Mouse (Mus musculus) forebrain, embryonic 15.5 days (tissue): ENCODE results near the gene Tgfbr3l. TPM values are rescaled to one million over a fixed set of nuclear protein-coding genes. Genes with fewer than 3 reads are reported as not detected.

Experiments used
- ATAC-seq: fragments of 200-750 bp; cut with Nextera tagmentation; replicated peaks from 2 replicates; pipeline ENCODE4 v1.8.0; 2017; ENCODE audit warnings: mild to moderate bottlenecking, moderate TSS enrichment, moderate library complexity
- H3K27ac ChIP-seq: fragments of 300-500 bp; sonication (generic); replicated peaks from 2 replicates; pipeline ENCODE4 v1.5.1; 2015; ENCODE audit warnings: mild to moderate bottlenecking, inconsistent platforms
- H3K27me3 ChIP-seq: fragments of 300-500 bp; sonication (generic); 2 replicates; pipeline ENCODE4 v1.6.1; 2015; ENCODE audit warnings: inconsistent platforms
- H3K36me3 ChIP-seq: fragments of 300-500 bp; sonication (generic); 2 replicates; pipeline ENCODE4 v1.6.1; 2015; ENCODE audit warnings: mild to moderate bottlenecking, inconsistent platforms
- H3K4me1 ChIP-seq: fragments of 300-500 bp; sonication (generic); 2 replicates; pipeline ENCODE4 v1.6.1; 2015; ENCODE audit warnings: inconsistent platforms
- H3K4me2 ChIP-seq: fragments of 300-500 bp; sonication (generic); replicated peaks from 2 replicates; pipeline ENCODE4 v1.6.1; 2015; ENCODE audit warnings: mild to moderate bottlenecking, inconsistent platforms
- H3K4me3 ChIP-seq: fragments of 300-500 bp; sonication (generic); 2 replicates; pipeline ENCODE4 v1.5.1; 2015; ENCODE audit warnings: mild to moderate bottlenecking, inconsistent platforms
- H3K9ac ChIP-seq: fragments of 300-500 bp; sonication (generic); replicated peaks from 2 replicates; pipeline ENCODE4 v1.6.1; 2015; ENCODE audit warnings: mild to moderate bottlenecking, inconsistent platforms
- H3K9me3 ChIP-seq: fragments of 300-500 bp; sonication (generic); 2 replicates; pipeline ENCODE4 v1.6.1; 2016; ENCODE audit warnings: inconsistent platforms
- WGBS: fragments of 180-500 bp; shearing (Covaris S2); methylation state at CpG from one replicate; pipeline ENCODE4 v1.1.7; 2015; ENCODE audit warnings: mixed read lengths; 5-methylcytosine and 5-hydroxymethylcytosine counted together
- polyA plus RNA-seq: library from polyadenylated mRNA; unstranded; fragments of >200 nt; fragmentation: Nextera tagmentation; extraction: Ambion mirVana; gene quantifications from 2 replicates; pipeline ENCODE4 v1.2.1, GENCODE M21; 2015

The Tgfbr3l gene
- 3.1 and 3.4 TPM in 2 replicates for polyA plus RNA-seq

DNA sequence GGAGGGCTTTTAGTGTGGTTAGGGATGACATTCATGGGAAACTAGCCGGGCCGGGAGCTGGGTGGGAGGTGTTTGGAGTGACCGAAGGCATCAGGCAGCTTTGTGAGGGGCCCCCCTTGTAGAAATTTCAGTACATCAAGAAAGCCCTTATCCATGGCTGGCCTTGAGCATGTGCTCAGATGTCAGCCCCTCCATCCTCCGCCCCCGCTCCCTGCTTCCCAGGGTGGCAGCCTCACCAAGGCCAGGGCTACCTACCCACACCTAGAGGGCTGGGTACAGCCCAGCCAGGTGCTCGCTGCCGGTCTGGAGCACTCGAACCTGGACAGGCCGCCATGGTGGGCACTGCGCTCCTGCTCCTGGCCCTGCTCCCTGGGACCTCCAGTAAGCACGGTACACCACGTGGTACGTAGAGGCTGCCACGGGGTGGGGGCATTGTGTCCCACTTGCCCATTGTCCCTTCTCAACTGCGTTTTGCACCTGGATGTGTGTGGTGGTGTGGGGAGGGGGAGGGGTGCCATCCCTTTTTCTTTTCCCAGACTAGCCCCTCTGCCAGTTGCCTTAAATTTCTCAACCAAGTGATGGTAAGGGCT, at the start of gene Tgfbr3l:
Gene Tgfbr3l (plus strand): TSS at position 264 of the 590 bp plus-strand sequence.
- Histone ChIP-seq H3K9ac (no peak within 1 kb of the TSS), H3K4me1 (peaks cover 13% of the 10 kb centered on the region), H3K4me3 (no peak within 1 kb of the TSS), H3K27ac (no peak within 1 kb of the TSS), H3K27me3 (no peaks in the 10 kb centered on the region), H3K9me3 (no peaks in the 10 kb centered on the region), H3K4me2 (no peak within 1 kb of the TSS), H3K36me3 (peaks cover 51% of the 10 kb centered on the region)
- ATAC-seq = no peak
- WGBS = 77% methylated on average over 15 of the region's 15 CpGs

DNA sequence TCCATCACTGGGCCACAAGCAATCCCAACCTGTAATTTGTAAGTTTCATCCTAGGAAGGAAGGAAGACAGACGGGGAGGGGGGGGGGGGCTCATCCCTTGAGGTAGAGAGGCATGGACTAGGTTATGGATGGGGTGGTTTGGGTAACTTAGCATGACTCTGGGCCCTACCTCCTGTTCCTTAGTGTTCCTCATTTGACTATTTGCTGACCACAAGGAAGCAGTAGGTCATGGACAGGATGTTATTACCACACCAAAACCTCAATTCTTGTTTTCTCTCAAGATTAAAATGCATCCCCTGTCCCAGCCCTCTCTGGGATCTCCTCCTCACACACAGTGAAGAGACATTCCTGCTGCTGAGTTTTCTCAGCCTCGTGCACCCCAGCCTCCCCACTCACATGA, 46.7 kb upstream of the Tgfbr3l start:
- ATAC-seq = no peak
- H3K9me3 ChIP-seq = no peaks in the 10 kb centered on the region
- H3K4me2 ChIP-seq = no peak overlapping the region
- no peak overlapping the region for H3K27ac ChIP-seq
- 79% methylated on average over 2 of the region's 2 CpGs for WGBS
- no peak overlapping the region for H3K4me3 ChIP-seq
- peaks cover 7% of the 10 kb centered on the region for H3K4me1 ChIP-seq
- no peak overlapping the region for H3K9ac ChIP-seq
- peaks cover 70% of the 10 kb centered on the region for H3K36me3 ChIP-seq
- H3K27me3 ChIP-seq = peaks cover 16% of the 10 kb centered on the region

DNA sequence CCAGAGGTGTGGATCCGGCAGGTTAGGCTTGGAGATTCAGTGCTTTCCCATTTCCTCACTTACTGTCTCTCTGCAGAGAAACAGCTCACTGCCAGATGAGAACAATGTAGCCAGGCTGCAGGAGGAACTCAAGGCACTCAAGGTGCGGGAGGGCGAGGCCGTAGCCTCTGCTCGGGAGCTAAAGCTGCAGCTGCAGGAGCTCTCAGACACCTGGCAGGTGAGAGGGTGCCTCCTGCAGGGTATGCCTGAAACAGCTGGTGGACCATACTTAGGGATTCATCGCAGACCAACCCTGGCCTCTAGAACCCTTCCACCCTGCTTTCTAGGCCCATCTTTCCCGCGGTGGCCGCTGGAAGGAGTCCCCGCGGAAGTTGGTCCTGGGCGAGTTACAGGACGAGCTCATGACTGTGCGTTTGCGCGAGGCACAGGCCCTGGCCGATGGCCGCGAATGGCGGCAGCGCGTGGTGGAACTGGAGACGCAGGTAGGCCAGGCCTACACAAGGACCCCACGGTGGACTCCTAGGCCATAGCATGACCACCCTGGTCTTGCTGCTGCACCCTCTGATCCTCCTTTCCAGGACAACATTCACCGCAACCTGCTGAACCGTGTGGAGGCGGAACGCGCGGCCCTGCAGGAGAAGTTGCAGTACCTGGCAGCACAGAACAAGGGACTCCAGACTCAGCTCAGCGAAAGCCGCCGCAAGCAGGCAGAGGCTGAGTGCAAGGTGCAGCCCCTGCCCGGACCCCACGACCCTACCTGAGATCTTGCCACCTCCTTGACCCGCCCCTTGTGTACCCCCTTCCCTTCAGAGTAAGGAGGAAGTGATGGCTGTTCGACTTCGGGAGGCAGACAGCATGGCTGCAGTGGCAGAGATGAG, 42.5 kb upstream of the Tgfbr3l start:
- ATAC-seq = 0 out of 2 replicates have a peak, but pooled peaks have one; percentile 5
- Histone ChIP-seq H3K4me1 (peaks cover 16% of the 10 kb centered on the region), H3K9ac (no peak overlapping the region), H3K27ac (no peak overlapping the region), H3K4me2 (no peak overlapping the region), H3K27me3 (peaks cover 16% of the 10 kb centered on the region), H3K36me3 (peaks cover 66% of the 10 kb centered on the region), H3K9me3 (no peaks in the 10 kb centered on the region), H3K4me3 (no peak overlapping the region)
- WGBS = 25% methylated on average over 38 of the region's 38 CpGs

- Histone ChIP-seq H3K4me1 (peaks cover 16% of the 10 kb centered on the region), H3K27me3 (peaks cover 16% of the 10 kb centered on the region), H3K9ac (no peak overlapping the region), H3K27ac (no peak overlapping the region), H3K9me3 (no peaks in the 10 kb centered on the region), H3K36me3 (peaks cover 64% of the 10 kb centered on the region), H3K4me2 (no peak overlapping the region), H3K4me3 (no peak overlapping the region)
- ATAC-seq = peak; percentile 20; the same call in 1 of the 2 replicates
- 14% methylated on average over 44 of the region's 44 CpGs for WGBS
These were observed 41.6 kb upstream of the Tgfbr3l start for GRCm38 (mm10) chr8:4206182-4207015.

GRCm38 (mm10) chr8:4207016-4207350, 41.0 kb upstream of the Tgfbr3l start:
- Histone ChIP-seq H3K4me2 (no peak overlapping the region), H3K27ac (no peak overlapping the region), H3K4me1 (peaks cover 16% of the 10 kb centered on the region), H3K4me3 (no peak overlapping the region), H3K9me3 (no peaks in the 10 kb centered on the region), H3K27me3 (peaks cover 16% of the 10 kb centered on the region), H3K36me3 (peaks cover 58% of the 10 kb centered on the region), H3K9ac (no peak overlapping the region)
- 74% methylated on average over 2 of the region's 2 CpGs for WGBS
- ATAC-seq = no peak

GRCm38 (mm10) chr8:4211097-4211496, 36.9 kb upstream of the Tgfbr3l start:
- no peak overlapping the region for H3K4me2 ChIP-seq
- no peaks in the 10 kb centered on the region for H3K27me3 ChIP-seq
- no peak overlapping the region for H3K4me3 ChIP-seq
- no peaks in the 10 kb centered on the region for H3K9me3 ChIP-seq
- H3K4me1 ChIP-seq = peaks cover 46% of the 10 kb centered on the region
- H3K36me3 ChIP-seq = peaks cover 26% of the 10 kb centered on the region
- 63% methylated on average over 6 of the region's 6 CpGs for WGBS
- ATAC-seq = no peak
- no peak overlapping the region for H3K27ac ChIP-seq
- no peak overlapping the region for H3K9ac ChIP-seq

- peak; percentile 0; the same call in 1 of the 2 replicates for ATAC-seq
- Histone ChIP-seq H3K27me3 (no peaks in the 10 kb centered on the region), H3K27ac (peak overlapping the region; percentile 44)
These were observed 35.2 kb upstream of the Tgfbr3l start for GRCm38 (mm10) chr8:4212809-4213209.

DNA sequence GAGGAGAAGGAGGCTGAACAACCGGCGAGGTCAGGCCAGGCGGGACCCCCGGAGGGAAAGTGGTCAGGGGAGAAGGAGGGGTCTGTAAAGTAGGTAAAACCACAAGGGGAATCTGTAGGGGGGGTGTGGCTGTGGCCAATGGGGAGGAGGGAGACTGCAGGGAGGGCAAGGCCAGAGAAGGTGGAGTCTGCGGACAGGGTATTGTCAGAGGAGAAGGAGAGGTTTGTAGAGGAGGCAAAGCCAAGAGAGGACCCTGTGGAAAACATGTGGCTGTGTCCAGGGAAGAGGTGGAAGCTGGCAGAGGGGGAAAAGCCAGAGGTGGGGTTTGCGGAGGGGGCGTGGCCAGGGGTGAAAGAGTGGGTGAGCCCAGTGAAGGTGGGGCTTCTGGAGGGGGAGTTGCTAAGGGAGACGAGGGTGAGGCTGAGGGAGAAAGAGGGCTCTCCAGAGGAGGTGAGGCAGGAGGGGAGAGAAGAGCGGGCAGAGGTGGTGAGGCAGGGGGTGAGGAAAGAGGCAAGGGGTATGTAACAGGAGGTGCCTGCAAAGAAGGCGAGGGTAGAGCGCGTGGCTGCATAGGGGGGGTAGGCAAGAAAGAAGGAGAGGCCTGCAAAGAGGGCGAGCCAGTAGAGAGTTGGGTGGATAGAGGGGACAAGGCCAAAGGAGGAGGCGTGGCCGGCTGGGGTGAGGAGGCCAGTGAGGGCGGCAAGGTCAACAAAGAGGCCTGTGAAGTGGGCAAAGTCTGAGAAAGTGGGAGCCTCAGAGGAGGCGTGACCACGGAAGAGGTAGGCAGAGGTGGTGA, 34.6 kb upstream of the Tgfbr3l start:
- H3K9ac ChIP-seq = peak overlapping the region; percentile 53
- ATAC-seq = peak; percentile 12
- WGBS = 6% methylated on average over 17 of the region's 18 CpGs
- H3K4me3 ChIP-seq = peak overlapping the region; percentile 46
- H3K36me3 ChIP-seq = peaks cover 25% of the 10 kb centered on the region
- H3K27me3 ChIP-seq = no peaks in the 10 kb centered on the region
- H3K27ac ChIP-seq = peak overlapping the region; percentile 44
- H3K4me2 ChIP-seq = peak overlapping the region; percentile 98
- H3K4me1 ChIP-seq = peaks cover 41% of the 10 kb centered on the region
- H3K9me3 ChIP-seq = no peaks in the 10 kb centered on the region

More at GRCm38 (mm10) chr8:4212809-4213209, 35.2 kb upstream of the Tgfbr3l start:
- H3K4me1 ChIP-seq = peaks cover 40% of the 10 kb centered on the region
- 1% methylated on average over 25 of the region's 25 CpGs for WGBS
- no peaks in the 10 kb centered on the region for H3K9me3 ChIP-seq
- peak overlapping the region; percentile 53 for H3K9ac ChIP-seq
- H3K4me3 ChIP-seq = peak overlapping the region; percentile 46
- peak overlapping the region; percentile 98 for H3K4me2 ChIP-seq
- H3K36me3 ChIP-seq = peaks cover 26% of the 10 kb centered on the region

GRCm38 (mm10) chr8:4214006-4214980, 33.7 kb upstream of the Tgfbr3l start:
- Histone ChIP-seq H3K4me2 (peak overlapping the region; percentile 98), H3K4me1 (peaks cover 41% of the 10 kb centered on the region), H3K4me3 (peak overlapping the region; percentile 46), H3K36me3 (peaks cover 18% of the 10 kb centered on the region), H3K9me3 (no peaks in the 10 kb centered on the region), H3K9ac (peak overlapping the region; percentile 53), H3K27ac (0 out of 2 replicates have a peak overlapping the region, but pooled peaks have one; percentile 44), H3K27me3 (no peaks in the 10 kb centered on the region)
- 19% methylated on average over 33 of the region's 33 CpGs for WGBS
- ATAC-seq = no peak

- no peaks in the 10 kb centered on the region for H3K27me3 ChIP-seq
- peaks cover 41% of the 10 kb centered on the region for H3K4me1 ChIP-seq
- peak overlapping the region; percentile 96 for H3K27ac ChIP-seq
- H3K9ac ChIP-seq = peak overlapping the region; percentile 97
- H3K4me3 ChIP-seq = peak overlapping the region; percentile 78
- ATAC-seq = peak; percentile 4; the same call in 1 of the 2 replicates
- peak overlapping the region; percentile 98 for H3K4me2 ChIP-seq
- WGBS = 4% methylated on average over 18 of the region's 18 CpGs
- no peaks in the 10 kb centered on the region for H3K9me3 ChIP-seq
- no peaks in the 10 kb centered on the region for H3K36me3 ChIP-seq
These were observed 31.7 kb upstream of the Tgfbr3l start for GRCm38 (mm10) chr8:4216296-4216695.
